Mouse (Mus musculus) hindbrain, embryonic 16.5 days (tissue): ENCODE measurements around the gene Tmem167b. TPM values are rescaled to one million over a fixed set of nuclear protein-coding genes. Genes with fewer than 3 reads are reported as not detected.

ENCODE experiments used
- ATAC-seq: fragments of 200-750 bp; cut with Nextera tagmentation; 2 replicates; pipeline ENCODE4 v1.8.0; 2017; ENCODE audit warnings: moderate TSS enrichment, moderate library complexity
- H3K27ac ChIP-seq: fragments of 300-500 bp; sonication (generic); 2 replicates; pipeline ENCODE4 v1.5.1; 2014; ENCODE audit warnings: low read depth, mild to moderate bottlenecking, control low read depth, low read length, moderate library complexity
- H3K27me3 ChIP-seq: fragments of 300-500 bp; sonication (generic); replicated peaks from 2 replicates; pipeline ENCODE4 v1.6.1; 2014; ENCODE audit warnings: low read length; ENCODE audit not compliant: control insufficient read depth, insufficient read depth
- H3K36me3 ChIP-seq: fragments of 300-500 bp; sonication (generic); 2 replicates; pipeline ENCODE4 v1.6.1; 2014; ENCODE audit warnings: mild to moderate bottlenecking, low read length, moderate library complexity, mixed read lengths; ENCODE audit not compliant: control insufficient read depth, insufficient read depth
- H3K4me1 ChIP-seq: fragments of 300-500 bp; sonication (generic); 2 replicates; pipeline ENCODE4 v1.6.1; 2014; ENCODE audit warnings: low read depth, low read length; ENCODE audit not compliant: control insufficient read depth, insufficient read depth
- H3K4me2 ChIP-seq: fragments of 300-500 bp; sonication (generic); 2 replicates; pipeline ENCODE4 v1.6.1; 2014; ENCODE audit warnings: mild to moderate bottlenecking, low read length, control low read depth, moderate library complexity
- H3K4me3 ChIP-seq: fragments of 300-500 bp; sonication (generic); 2 replicates; pipeline ENCODE4 v1.5.1; 2014; ENCODE audit warnings: mild to moderate bottlenecking, low read length, control low read depth, moderate library complexity
- H3K9ac ChIP-seq: fragments of 300-500 bp; sonication (generic); 2 replicates; pipeline ENCODE4 v1.6.1; 2014; ENCODE audit warnings: low read depth, mild to moderate bottlenecking, control low read depth, low read length, moderate library complexity
- H3K9me3 ChIP-seq: fragments of 300-500 bp; sonication (generic); 2 replicates; pipeline ENCODE4 v1.6.1; 2014; ENCODE audit warnings: mild to moderate bottlenecking, low read length, moderate library complexity; ENCODE audit not compliant: control insufficient read depth
- WGBS: fragments of 180-500 bp; shearing (Covaris S2); extraction: QIAGEN DNeasy Blood & Tissue Kit; methylation state at CpG from one replicate; pipeline ENCODE4 v1.1.7; 2014; 5-methylcytosine and 5-hydroxymethylcytosine counted together
- microRNA-seq: library from miRNA; unstranded; fragments of <30 nt; microRNA quantifications from one replicate; pipeline ENCODE4, GENCODE M21; 2017
- polyA plus RNA-seq: library from polyadenylated mRNA; unstranded; fragments of >200 nt; fragmentation: Nextera tagmentation; extraction: Ambion mirVana; gene quantifications from 2 replicates; pipeline ENCODE4 v1.2.1, GENCODE M21; 2015

Gene Tmem167b
- polyA plus RNA-seq, 1 experiment from 2014 or later, result 51.0 TPM

DNA sequence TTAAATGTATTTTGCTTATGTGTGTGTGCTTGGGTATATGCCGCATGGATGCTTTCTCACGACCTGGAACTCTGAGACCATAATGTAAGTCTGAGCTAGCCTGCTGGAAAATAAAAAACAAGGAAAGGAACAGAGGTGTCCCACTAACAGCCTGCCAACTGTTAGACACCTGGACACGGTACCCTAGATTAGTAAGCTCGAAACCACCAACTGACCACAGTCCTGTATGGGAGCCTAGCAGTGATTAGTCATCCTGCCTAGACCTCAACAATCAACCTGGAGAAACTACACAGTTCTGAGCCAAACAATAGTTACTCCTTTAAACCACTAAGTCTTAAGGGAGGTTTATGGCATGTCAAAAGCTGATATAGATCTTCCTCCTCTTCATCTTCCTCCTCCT lies 38.9 kb downstream of the Tmem167b start:
- ATAC-seq, result no peak
- no peak overlapping the region for H3K4me2 ChIP-seq
- 96% methylated on average over 4 of the region's 4 CpGs for WGBS

DNA sequence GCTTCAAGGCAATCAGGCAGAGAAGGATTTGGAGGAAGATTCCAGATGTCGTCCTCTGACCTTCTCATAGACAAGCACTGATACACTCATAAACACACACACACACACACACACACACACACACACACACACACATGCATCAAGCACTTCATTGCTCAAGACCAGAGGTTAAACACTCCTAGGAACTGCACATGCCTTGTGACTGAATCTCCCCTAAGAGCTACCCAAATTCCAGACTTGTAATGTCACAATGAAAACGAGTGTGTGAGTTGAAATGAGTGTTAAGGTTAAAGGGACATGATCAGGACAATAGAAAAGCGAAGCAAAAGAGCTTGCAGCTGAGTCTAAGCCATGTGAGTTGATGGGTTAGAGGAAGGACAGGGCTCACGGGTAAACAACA lies 44.0 kb downstream of the Tmem167b start:
- no peaks in the 10 kb centered on the region for H3K27me3 ChIP-seq
- no peaks in the 10 kb centered on the region for H3K36me3 ChIP-seq
- no peak overlapping the region for H3K4me2 ChIP-seq
- H3K9me3 ChIP-seq, result no peaks in the 10 kb centered on the region
- no peak for ATAC-seq
- 52% methylated on average over 4 of the region's 4 CpGs for WGBS
- H3K4me1 ChIP-seq, result no peaks in the 10 kb centered on the region
- H3K9ac ChIP-seq, result no peak overlapping the region
- no peak overlapping the region for H3K27ac ChIP-seq
- no peak overlapping the region for H3K4me3 ChIP-seq

More for the DNA sequence above, 38.9 kb downstream of the Tmem167b start:
- no peaks in the 10 kb centered on the region for H3K4me1 ChIP-seq
- no peak overlapping the region for H3K4me3 ChIP-seq
- H3K27ac ChIP-seq, result no peak overlapping the region
- H3K36me3 ChIP-seq, result no peaks in the 10 kb centered on the region
- no peak overlapping the region for H3K9ac ChIP-seq
- H3K27me3 ChIP-seq, result no peaks in the 10 kb centered on the region
- no peaks in the 10 kb centered on the region for H3K9me3 ChIP-seq

- ATAC-seq, result no peak
- Histone ChIP-seq H3K4me2 (no peak overlapping the region), H3K9me3 (no peaks in the 10 kb centered on the region), H3K27me3 (no peaks in the 10 kb centered on the region), H3K4me3 (no peak overlapping the region), H3K27ac (no peak overlapping the region), H3K4me1 (peaks cover 11% of the 10 kb centered on the region), H3K9ac (no peak overlapping the region), H3K36me3 (no peaks in the 10 kb centered on the region)
- 70% methylated on average over 3 of the region's 3 CpGs for WGBS
These were observed 48.8 kb downstream of the Tmem167b start for GRCm38 (mm10) chr3:108513465-108513864.

DNA sequence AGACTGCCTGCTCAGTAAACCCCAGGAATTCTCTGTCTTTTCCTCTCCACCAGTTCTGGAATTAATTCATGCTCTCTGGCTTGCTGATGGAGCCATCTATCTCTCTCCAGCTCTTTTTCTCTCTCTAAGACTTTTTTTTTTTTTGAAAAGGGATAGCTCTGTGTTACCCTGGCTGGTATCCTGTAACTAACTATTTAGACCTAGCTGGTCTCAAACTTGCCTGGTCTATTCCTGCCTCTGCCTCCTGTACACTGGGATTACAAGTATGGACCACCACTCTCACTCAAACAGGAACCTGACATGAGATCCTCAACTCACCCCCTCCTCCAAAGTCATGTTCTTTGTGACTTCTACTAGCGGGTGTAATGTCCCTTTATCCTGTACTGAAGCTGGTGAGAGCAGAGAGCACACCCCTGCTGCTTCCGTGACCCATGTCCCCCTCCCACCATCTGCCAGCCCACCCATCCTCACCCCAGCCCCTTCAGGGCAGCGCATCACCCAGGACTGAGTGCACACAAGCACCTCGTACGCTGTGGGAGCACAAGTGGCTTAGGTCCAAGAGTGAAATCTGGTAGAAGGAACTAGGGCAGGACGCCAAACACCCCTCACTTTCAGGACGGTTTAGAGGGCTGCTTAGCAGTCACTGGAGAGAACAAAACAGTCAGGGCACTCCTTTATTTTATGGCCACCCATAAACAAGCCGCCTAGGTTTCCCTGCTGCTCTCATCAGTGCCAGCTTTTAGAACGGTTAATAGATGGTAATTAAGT lies 51.4 kb downstream of the Tmem167b start:
- H3K27me3 ChIP-seq, result no peaks in the 10 kb centered on the region
- H3K4me3 ChIP-seq, result no peak overlapping the region
- H3K27ac ChIP-seq, result no peak overlapping the region
- no peaks in the 10 kb centered on the region for H3K36me3 ChIP-seq
- peaks cover 11% of the 10 kb centered on the region for H3K4me1 ChIP-seq
- H3K9ac ChIP-seq, result no peak overlapping the region; the same call in 1 of the 2 replicates
- ATAC-seq, result peak; percentile 75
- WGBS, result 10% methylated on average over 9 of the region's 9 CpGs
- H3K9me3 ChIP-seq, result no peaks in the 10 kb centered on the region
- H3K4me2 ChIP-seq, result 0 out of 2 replicates have a peak overlapping the region, but pooled peaks have one; percentile 13

DNA sequence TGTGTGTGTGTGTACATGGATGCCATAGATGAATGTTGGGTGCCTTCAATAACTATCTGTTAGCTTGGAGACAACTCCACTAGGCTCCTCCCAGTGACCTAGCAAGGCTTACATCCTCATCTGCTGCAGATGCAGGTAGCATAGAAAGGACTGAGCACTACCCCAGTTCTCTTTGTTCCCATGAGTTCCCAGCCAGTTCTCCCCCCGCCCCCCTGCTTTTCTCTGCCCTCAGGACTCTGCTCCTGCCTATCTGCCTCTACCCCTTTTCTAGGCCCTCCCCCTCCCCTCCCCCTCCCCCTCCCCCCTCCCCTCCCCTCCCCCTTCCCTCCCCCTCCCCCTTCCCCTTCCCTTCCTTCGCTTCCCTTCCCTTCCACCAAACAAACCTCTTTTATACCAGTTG lies 52.1 kb downstream of the Tmem167b start:
- no peak overlapping the region for H3K4me2 ChIP-seq
- no peaks in the 10 kb centered on the region for H3K27me3 ChIP-seq
- 68% methylated on average over 2 of the region's 2 CpGs for WGBS
- peaks cover 11% of the 10 kb centered on the region for H3K4me1 ChIP-seq
- H3K4me3 ChIP-seq, result no peak overlapping the region
- no peak overlapping the region for H3K9ac ChIP-seq
- ATAC-seq, result no peak
- H3K27ac ChIP-seq, result no peak overlapping the region
- no peaks in the 10 kb centered on the region for H3K9me3 ChIP-seq
- H3K36me3 ChIP-seq, result no peaks in the 10 kb centered on the region

- WGBS, result 73% methylated on average over 4 of the region's 4 CpGs
- H3K27ac ChIP-seq, result no peak overlapping the region
- H3K9ac ChIP-seq, result no peak overlapping the region
- H3K9me3 ChIP-seq, result no peaks in the 10 kb centered on the region
- ATAC-seq, result no peak
- H3K4me3 ChIP-seq, result no peak overlapping the region
- H3K4me2 ChIP-seq, result no peak overlapping the region
- H3K36me3 ChIP-seq, result no peaks in the 10 kb centered on the region
- no peaks in the 10 kb centered on the region for H3K27me3 ChIP-seq
- H3K4me1 ChIP-seq, result peaks cover 11% of the 10 kb centered on the region
These were observed 53.4 kb downstream of the Tmem167b start for GRCm38 (mm10) chr3:108508745-108509474.

Small RNAs within 50 kb of the gene (microRNA-seq; reads per million reads assigned to microRNA genes)
- not detected for gene Gm22860

Other genes starting within 250 kb of the Tmem167b start
- 0.11 TPM in 1 of 2 replicates, not detected in the other for gene Mybphl, start 197.6 kb downstream of the Tmem167b start, polyA plus RNA-seq
- gene Psrc1, start 178.6 kb downstream of the Tmem167b start, polyA plus RNA-seq, result 10.8 and 11.1 TPM in 2 replicates
- gene Celsr2, start 146.9 kb downstream of the Tmem167b start, polyA plus RNA-seq, result 34.5 and 34.7 TPM in 2 replicates
- gene Sars, start 117.3 kb downstream of the Tmem167b start, polyA plus RNA-seq, result 216 and 224 TPM in 2 replicates
- 1.9 and 2.7 TPM in 2 replicates for gene 1700013F07Rik, start 28.3 kb downstream of the Tmem167b start, polyA plus RNA-seq
- 16.0 and 18.5 TPM in 2 replicates for gene 5330417C22Rik, start 25.9 kb downstream of the Tmem167b start, polyA plus RNA-seq
- 46.7 and 52.4 TPM in 2 replicates for gene Taf13, start 9.2 kb upstream of the Tmem167b start, polyA plus RNA-seq
- 103 and 108 TPM in 2 replicates for gene Wdr47, start 28.8 kb upstream of the Tmem167b start, polyA plus RNA-seq
- 40.4 and 40.8 TPM in 2 replicates for gene Clcc1, start 91.4 kb upstream of the Tmem167b start, polyA plus RNA-seq
- gene Gpsm2, start 159.8 kb upstream of the Tmem167b start, polyA plus RNA-seq, result 19.8 and 21.1 TPM in 2 replicates
- not detected in 2 replicates for gene Aknad1, start 177.2 kb upstream of the Tmem167b start, polyA plus RNA-seq